Mouse (Mus musculus) B cell, adult 2 months (primary cell): ENCODE data around the gene 4933430I17Rik.
A peak's percentile ranks its signal among the peaks of the same experiment; 100 is the strongest.
"Not testable (repeated sequence)": the region's sequence is repeated elsewhere in the genome, so short reads cannot be mapped to it uniquely, and the experiment has no call there.

Experiments
- DNase-seq, 2 experiments: peaks; one replicate each; pipeline ENCODE4 v3.0.0; 2022

The 4933430I17Rik gene

DNA sequence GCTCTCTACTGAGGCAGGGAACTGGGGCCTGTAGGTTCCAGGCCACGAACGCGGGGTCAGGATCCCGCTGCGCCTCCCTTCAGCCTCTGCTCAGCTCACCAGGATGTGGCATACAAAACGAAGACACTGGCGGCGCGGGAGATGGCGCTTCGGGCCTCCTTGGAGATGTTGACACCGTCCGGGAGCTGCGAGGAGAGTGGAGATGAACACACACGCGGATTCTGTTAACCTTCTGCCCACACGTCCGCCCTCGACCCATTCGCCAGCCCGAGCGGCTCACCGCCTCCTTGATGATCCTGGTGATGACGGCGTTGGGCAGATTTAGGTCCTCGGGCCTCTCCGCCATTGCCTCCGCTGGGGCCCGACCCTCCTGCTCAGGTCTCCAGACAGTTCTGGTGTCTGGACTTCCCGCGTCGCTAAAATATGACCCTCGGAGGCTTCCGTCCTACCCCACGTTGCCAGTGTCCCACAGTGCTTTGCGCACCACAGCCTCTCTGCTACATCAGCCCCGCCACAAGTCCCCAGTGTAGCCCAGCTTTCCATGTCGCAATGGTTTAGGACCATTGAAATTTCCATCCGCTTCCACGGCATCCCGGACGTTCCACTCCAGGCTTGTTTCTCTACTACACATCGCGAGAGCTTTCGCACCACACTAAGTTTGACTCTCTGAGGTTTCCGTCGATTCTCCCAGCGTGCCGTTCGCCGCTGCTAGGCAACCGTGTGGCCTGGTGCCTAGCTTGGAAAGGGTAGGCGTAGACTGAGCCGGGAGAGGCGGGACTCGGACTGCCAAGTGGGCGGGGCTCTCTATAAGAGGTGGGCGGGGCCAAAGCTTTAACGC lies at the start of gene 4933430I17Rik, which contains the start of gene Pole3:
TSS of gene 4933430I17Rik (plus strand) at position 719 of the 838 bp plus-strand sequence.
TSS of gene Pole3 (minus strand) at position 418 of the 838 bp plus-strand sequence.
- DNase-seq, result peak; percentile 94

DNA sequence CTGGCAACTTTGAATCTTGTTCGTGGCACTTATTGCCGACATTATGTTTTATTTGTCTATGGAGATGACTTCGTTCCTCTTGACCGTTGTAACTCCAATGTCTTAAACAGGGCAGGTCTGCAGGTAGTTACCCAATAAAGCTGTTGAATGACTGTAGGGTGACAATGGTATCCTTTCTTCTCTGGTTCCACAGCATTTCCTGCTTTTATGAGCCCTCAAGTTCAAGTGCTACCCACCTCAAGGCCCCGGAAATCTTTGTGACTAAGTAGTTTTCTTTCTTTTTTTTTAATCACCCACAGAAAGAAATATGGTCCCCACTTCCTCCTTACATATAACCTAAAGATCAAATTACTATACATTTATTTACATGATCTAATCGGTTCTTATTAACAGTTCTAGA lies 49.4 kb upstream of the 4933430I17Rik start:
- no peak for DNase-seq

DNA sequence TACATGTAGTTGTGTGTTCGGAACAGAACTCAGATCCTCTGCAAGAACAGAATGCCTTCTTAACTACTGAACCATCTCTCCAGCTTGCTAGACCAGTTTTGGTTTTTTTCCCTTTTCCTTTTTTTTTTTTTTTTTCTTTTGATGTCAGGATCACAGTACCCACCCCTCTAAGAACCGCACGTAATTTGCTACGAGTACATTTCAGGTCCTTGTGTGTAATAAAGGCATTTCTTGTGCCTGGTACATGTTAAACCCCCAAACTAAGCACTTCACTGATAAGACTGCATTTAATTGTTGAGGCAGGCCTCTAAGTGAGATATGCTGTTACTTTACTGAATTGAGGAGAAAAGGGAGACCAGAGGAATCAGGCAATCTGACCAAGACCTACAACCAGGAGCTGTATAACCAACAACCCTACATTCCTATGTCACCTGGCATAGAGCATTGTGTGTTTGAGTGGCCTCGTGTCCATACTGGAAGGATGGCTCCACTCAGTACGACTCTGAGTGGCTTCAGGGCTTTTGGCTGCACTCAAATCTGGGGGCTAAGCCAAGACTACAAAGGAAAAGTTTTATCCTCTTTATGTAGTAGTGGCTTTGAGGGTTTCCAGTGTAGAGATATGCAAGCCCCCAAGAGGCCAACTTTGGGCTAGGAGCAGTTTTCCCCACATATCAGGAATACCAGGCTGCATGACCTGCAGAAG lies 47.5 kb upstream of the 4933430I17Rik start:
- no peak for DNase-seq

DNA sequence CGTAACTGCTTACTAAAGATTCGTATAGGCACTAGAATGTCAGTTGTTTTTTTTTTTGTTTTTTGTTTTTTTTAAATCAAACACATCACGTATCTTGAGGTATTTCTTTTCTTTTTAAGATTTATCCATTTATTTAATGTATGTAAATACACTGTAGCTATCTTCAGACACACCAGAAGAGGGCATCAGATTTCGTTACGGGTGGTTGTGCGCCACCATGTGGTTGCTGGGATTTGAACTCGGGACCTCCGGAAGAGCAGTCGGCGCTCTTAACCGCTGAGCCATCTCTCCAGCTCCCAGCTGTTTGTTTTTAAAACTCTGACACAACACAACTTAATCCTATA lies 45.6 kb upstream of the 4933430I17Rik start:
- not testable (repeated sequence) for DNase-seq

DNA sequence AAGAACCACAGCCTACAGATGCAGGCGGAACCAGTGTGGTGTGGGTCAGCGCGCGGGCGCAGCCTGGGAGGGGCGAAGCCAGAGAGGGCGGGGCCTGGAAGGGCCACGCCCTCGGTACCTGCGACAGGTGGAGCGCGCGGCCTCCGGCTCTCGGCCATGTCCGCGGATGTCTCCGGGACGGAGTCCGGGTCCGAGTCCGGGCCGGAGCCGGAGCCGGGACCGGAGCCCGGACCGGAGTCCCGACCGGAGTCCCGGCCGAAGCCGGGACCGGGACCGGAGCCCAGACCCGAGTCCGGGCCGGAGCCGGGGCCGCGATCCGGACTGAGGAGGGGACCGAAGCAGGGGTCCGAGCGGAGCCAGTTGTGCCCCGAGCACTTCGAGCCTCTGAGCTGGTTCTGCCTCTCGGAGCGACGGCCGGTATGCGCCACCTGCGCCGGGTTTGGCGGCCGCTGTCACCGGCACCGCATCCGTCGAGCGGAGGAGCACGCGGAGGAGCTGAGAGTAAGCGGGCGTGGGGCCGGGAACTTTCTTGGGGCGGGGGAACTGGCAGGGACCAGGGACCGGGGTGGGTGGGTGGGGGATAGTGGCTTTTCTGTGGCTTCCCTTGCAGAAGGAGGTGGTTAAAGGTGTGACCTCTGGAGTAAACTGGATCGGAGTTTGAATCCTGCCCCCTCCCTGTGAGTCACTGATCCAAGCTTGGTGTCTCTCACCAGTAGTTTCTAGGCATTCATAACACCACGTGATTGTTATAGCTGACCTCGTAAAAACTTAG lies 45.0 kb upstream of the 4933430I17Rik start, which contains the start of gene Bspry:
TSS of gene Bspry (plus strand) at position 117 of the 772 bp plus-strand sequence.
- DNase-seq, result peak; percentile 70 to 71

DNA sequence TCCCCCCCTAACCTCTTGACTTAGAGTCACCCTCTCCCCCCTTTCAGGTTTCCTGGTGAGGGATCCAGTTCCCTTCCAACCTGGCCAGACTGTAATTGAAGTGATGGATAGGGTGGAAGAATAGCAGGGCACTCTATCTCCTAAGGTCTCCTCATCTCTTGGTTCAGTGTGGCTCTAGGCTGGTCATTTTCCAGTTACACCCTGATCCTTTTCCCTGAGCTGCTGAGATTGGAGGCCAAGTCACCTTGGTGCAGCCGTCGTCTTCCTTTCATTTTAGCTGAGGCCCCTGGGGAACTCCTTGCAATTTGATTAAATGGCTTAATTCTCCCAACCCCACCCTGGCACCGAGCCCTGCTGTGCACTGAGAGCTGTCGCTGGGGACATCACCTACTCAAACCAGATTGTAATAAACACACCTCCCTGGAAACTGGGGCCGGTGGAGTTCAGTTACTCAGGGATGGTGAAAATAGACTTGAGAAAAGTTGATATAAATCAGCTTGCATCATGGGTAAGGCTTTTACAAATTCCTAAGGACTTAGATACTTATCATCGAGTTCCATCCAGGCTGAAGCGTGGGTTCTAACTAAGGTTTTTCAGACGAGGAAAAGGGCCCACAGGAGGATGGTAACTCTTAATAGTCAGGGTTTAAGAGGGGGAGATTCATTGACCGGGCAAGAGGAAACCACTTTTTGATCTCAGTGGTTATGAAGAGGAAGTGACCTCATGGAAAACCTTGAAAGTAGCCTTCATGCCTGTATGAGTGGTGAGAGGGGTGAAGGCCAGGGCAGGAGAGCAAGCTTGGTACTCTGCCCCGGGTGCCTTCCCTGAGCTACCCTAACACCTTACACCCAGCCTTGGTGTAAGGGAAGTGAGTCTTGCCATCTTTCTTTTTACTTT lies 44.2 kb upstream of the 4933430I17Rik start:
- peak; percentile 58 to 69 for DNase-seq

DNA sequence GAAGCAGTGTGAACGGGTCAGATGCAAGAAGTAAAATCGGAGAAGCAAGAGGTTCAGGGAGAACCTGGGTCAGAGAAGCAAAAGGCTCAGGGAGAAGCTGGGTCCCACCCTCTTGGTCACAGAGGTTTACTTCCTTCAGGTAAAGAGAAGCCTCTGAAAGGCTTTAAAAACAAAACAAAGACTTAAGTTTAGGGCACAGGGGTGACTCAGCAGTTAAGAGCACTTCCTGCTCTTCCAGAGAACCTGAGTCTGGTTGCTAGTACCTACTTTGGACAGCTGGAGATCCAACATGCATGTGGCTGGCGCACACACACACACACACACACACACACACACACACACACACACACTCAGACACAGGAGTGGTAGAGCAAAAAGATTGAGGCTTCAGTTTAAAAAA lies 40.2 kb upstream of the 4933430I17Rik start:
- DNase-seq, result no peak

DNA sequence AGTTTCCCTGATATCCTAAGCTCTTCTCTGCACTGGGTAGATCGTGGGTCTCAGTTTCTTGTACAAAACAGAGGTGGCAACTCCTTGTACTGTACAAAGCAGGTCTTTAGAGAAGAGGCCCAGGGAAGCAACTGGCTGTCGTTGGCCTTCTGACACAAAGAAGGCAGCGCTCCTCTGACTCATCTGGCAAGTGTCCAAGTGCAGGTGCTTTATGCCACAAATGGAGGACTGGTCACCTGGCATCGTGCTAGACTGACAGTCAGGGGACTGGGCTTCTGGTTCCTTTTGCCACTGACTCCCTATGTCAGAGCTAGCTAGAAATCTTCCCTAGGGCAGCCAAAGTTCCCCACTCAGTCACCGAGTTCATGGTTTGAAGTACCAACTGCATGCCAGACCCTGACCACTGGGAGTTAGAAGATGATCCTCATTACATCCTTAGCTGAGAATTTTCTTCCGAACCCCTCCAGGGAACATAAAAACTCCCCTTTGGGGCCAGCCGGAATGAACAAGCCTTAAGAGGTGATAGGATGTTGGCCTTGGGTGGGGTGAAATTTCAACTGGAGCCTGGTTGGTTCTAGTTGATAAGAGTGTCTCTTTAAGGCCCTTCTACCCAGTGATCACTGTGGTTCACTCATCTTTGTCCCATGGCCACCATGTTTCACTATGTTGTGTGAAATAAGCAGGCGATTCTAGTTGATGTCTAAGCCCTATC lies 39.6 kb upstream of the 4933430I17Rik start:
- no peak for DNase-seq

DNA sequence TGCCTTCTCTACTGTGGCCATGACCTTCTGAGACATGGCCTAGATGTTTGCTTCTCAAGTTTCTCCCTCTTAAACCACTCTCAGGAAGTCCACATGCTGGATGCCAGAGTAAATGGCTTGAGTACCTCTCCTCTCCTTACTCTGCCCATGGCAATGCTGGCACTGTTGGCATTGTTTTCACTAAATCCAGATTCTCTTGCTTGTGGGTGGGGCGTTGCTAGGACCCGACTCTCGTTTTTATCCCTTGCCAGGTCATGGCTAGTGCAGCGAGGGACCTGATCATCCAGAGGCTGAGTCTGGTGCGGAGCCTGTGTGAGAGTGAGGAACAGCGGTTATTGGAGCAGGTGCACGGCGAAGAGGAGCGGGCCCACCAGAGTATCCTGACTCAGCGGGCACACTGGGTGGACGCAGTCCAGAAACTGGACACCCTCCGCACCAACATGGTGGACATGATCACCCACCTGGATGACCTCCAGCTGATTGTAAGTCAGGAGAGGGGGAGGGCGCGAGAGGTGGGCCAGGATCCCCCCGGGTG lies 38.9 kb upstream of the 4933430I17Rik start:
- no peak for DNase-seq

DNA sequence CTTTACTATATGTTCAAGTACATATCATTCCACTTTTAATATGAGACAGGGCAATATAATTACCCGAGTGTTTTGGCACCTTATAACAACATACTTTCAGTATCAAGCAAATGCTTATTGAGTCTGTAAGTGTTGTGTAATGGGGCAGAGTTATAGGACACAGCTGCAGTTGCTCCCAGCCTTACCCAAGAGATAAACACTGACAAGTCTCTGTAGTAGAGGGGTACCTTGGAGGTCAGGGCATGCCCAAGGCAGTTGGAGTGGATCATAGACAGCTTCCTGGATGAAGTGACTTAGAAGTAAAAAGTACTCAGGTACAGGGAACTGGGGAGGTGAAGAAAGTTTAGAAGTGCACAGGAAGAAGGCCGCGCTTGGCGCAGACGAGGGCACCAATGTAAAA lies 38.0 kb upstream of the 4933430I17Rik start:
- DNase-seq, result no peak

DNA sequence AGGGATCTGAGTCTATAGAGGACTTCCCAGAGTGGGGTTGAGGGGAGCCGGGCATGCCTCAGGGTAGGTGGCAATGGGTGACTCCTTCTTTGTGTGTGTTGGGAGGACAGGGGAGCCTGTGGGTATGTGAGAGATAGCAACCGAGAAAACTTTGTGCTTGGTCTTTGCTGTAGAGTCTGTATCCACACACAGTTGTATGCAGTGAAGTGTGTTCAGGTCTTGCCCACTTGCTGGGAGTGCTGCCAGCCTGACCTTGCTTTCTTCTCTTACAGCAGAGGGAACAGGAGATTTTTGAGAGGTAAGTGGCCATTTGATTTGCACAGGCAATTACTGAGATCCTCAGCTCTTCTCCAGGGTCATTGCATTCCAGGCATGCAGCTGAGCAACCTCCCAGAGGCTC lies 37.3 kb upstream of the 4933430I17Rik start:
- no peak for DNase-seq

DNA sequence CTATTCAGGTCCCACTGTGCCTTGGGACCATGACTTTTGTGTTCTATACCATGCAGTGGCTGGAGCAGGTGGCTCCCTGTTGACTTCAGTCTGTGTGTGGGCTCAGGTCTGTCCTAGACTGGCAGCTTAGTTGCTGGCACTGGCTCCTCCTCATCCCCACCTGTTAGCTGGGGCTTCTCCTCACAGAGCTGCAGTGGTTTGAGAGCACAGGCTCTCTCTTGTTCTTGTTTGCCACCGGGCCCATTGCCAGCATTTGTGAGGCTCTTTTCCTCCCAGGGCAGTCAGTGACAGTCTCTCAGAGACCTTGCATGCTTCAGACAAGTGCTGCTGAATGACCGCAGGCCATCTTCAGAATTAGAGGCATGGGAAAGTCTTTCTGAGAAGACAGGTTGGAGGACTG lies 32.5 kb upstream of the 4933430I17Rik start:
- no peak for DNase-seq

DNA sequence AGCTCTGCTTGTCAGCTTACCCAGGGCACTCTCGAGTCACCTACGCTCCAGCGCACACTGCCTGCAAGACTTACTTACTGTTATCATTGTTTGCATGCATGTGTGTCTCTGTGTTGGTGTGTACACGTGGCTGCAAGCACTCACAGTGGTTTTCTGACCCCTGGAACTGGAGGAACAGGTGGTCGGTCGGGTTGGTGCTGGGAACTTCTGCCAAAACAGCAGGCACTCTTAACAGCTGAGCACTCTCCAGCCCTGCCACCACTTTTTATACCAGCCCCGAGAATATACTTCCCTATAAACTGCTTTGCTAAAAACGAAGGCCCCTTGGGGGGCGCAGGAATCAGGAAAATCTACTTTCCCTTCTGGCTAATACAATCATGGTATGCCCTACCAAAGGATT lies 30.9 kb upstream of the 4933430I17Rik start:
- DNase-seq, result no peak

DNA sequence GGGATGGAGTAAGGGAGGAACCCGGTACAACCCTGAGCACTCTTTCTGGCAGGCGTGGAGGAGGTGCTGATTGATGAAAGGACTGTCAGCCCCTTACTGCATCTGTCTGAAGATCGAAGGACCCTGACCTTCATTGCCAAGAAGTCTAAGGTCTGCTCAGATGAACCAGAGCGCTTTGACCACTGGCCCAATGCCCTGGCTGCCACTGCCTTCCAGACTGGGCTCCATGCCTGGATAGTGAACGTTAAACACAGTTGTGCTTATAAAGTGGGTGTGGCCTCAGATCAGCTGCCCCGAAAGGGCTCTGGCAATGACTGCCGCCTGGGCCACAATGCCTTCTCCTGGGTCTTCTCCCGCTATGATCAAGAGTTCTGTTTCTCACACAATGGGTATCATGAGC lies 29.2 kb upstream of the 4933430I17Rik start:
- no peak for DNase-seq

DNA sequence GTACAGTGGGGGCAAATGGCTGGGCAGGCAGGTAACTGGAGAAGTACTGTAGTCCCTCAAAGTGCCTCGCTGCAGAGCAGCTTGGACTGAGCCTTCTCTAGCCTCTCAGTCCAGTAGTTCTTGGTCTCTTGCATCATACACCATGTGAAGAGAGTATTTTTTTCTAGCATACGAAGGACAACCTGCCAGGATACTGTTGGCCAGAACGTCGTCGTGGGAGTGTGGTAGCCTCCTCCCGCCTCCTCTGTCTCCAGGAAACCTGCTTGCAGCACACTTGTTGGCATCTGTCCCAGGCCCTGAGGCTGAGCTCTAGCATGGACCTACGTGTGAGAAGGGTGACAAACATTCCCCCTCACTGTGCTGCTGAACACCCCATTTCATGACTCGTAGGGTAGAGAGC lies 28.4 kb upstream of the 4933430I17Rik start:
- no peak for DNase-seq

DNA sequence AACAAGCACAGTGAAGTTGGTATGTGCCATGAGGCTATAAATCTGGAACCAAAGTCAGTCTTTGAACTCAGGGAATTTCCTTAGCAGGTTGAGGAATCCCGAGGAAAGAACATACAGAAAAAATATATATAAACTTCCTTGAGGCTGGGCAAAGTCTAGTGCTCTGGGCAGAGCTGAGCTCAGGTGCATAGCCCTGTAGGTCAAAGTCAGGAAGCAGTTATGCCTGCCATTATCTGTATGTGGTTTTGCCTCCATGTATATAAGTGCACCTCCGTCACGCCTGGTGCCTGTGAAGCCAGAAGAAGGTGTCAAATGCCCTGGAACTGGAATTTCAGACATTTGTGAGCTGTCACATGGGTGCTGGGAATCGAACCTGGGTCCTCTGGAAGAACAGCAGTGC lies 24.4 kb upstream of the 4933430I17Rik start:
- no peak for DNase-seq

DNA sequence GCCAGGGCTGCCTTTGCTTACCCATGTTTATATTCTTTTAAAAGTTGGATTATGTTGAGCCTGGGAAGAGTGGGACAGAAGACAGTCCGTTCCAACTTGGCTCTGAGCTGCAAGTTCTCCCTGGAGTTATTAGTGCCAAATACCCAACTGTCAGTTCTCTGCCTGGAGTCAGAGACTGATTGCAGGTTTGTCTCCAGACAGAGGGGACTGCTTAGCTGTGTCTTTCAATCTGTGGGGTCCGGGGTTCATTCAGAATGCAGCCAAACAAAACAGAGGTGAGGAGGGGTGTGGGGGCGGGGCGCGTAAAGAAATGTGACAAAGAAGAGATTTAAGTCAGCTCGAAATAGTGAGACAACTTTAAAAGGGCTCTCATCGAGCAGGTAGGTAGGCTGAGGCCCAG lies 23.6 kb upstream of the 4933430I17Rik start:
- DNase-seq, result no peak

DNA sequence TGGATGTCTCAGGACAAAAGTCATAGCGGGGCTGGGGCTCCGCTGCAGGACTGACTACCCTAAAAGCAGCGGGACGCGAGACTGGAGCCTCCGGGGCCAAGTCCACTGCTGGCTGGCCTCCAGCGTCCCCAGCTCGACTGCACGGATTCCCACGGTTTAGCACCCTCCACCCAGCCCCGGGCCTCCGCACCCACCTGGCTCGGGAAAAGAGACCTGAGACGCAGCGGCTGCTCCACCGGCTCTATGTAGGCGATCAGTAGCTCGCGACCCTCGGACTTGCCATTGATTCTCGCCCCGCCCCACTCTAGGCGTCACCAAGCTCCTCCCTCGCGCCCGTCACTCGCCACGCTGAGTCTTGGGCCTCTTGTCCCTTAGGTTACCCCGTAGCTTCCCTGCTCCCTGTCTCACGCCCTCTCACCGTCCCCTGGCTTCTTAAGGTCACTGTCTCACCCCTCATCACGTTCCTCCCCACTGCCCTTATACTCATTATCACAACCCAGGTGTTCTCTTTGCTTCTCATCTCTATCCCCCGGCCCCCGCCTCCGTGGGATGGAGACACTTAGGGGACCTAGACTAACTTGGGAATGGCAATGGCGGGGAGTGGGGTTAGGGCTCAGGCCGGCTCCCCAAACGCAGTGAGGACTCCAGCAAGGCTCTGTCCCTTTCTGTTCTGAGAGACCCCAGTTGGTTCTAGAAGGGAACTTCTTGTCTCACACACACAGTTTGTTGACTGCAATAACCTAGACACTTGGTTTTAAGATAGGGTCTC lies 23.0 kb upstream of the 4933430I17Rik start:
- peak; percentile 82 to 83 for DNase-seq

DNA sequence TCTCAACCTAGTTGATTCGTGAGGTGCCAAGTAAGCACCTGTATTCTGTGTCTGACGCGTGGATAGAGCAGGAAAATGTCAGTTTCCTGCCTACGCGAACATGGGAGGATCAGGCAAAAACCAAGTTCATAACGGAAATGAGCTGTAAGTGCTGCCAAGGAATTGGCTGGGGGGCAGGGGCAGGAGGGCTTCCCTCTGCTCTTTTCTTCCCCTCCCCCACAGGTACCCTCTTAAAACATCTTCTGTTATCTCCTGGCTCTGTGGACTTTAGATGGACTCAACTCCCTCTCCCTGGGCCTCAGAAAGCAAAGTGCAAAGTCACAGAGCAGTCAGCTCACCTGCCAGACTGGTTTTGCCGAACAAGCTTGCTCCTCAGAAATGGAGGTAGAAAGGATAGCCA lies 22.2 kb upstream of the 4933430I17Rik start:
- no peak for DNase-seq

DNA sequence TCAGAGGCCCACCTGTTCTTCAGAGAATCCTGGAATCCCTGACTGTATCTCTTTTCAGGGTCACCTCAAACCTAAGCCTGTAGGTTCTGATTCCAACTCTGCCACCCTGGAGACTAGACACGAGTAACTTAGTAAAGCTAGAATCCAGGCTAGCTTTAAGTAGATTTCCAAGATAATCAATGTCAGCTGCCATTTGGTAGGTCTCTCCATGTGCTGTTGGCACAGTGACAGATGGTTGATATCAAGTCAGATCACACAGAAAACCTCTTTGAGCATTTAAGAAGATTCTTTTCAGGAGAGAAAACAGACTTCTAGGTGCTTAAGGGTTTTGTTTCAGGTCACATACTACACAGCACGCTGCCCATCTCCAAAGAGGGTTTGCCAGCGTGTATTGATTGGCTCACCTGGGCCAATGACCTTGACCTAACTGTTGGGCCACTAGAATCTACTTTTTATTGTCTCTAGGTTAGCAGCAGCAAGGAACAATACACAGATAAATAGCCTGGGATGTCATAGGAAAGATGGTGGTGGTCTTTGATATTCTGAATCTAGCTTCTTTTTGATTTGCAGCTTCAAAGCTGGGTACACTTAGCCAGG lies 21.7 kb upstream of the 4933430I17Rik start, which contains the start of gene Hdhd3:
TSS of gene Hdhd3 (minus strand) at position 94 of the 597 bp plus-strand sequence.
- no peak for DNase-seq
